Mouse (Mus musculus) limb, embryonic 10.5 days (tissue): Measurements from ENCODE around the gene Rnf34. TPM values are rescaled to one million over a fixed set of nuclear protein-coding genes. Genes with fewer than 3 reads are reported as not detected.

Source experiments
- DNase-seq: peaks from one replicate; pipeline ENCODE4 v3.0.0-alpha.2; 2017; ENCODE audit warnings: low spot score
- H3K27ac ChIP-seq: fragments of 300-500 bp; sonication (generic); 2 replicates; pipeline ENCODE4 v1.5.1; 2016; ENCODE audit warnings: mild to moderate bottlenecking
- H3K27me3 ChIP-seq: fragments of 300-500 bp; sonication (generic); 2 replicates; pipeline ENCODE4 v1.6.1; 2016; ENCODE audit warnings: low read depth, mild to moderate bottlenecking; ENCODE audit not compliant: poor library complexity, severe bottlenecking
- H3K36me3 ChIP-seq: fragments of 300-500 bp; sonication (generic); 2 replicates; pipeline ENCODE4 v1.6.1; 2016; ENCODE audit warnings: mild to moderate bottlenecking, moderate library complexity
- H3K4me1 ChIP-seq: fragments of 300-500 bp; sonication (generic); 2 replicates; pipeline ENCODE4 v1.6.1; 2016
- H3K4me3 ChIP-seq: fragments of 300-500 bp; sonication (generic); 2 replicates; pipeline ENCODE4 v1.5.1; 2016; ENCODE audit warnings: mild to moderate bottlenecking, moderate library complexity
- H3K9me3 ChIP-seq: fragments of 300-500 bp; sonication (generic); replicated peaks from 2 replicates; pipeline ENCODE4 v1.6.1; 2016; ENCODE audit warnings: mild to moderate bottlenecking
- WGBS: fragments of 180-500 bp; shearing (Covaris S2); methylation state at CpG from one replicate; pipeline ENCODE4 v1.1.7; 2016; 5-methylcytosine and 5-hydroxymethylcytosine counted together
- polyA plus RNA-seq: library from polyadenylated mRNA; unstranded; fragments of >200 nt; fragmentation: Nextera tagmentation; extraction: Ambion mirVana; gene quantifications from 2 replicates; pipeline ENCODE4 v1.2.1, GENCODE M21; 2016

Gene Rnf34
- polyA plus RNA-seq, 1 experiment from 2014 or later, result 49.4 TPM

- Histone ChIP-seq H3K27me3 (no peaks in the 10 kb centered on the region), H3K9me3 (no peaks in the 10 kb centered on the region), H3K27ac (no peak overlapping the region), H3K36me3 (peaks cover 27% of the 10 kb centered on the region), H3K4me3 (no peak overlapping the region), H3K4me1 (0 out of 2 replicates have a peak, but pooled peaks cover 4% of the 10 kb centered on the region)
- WGBS, result 74% methylated on average over 18 of the region's 18 CpGs
- no peak for DNase-seq
Measured at GRCm38 (mm10) chr5:122909481-122909880, 59.6 kb downstream of the Rnf34 start.

- no peak for DNase-seq
- Histone ChIP-seq H3K36me3 (peaks cover 31% of the 10 kb centered on the region), H3K4me3 (no peak overlapping the region), H3K27me3 (no peaks in the 10 kb centered on the region), H3K27ac (no peak overlapping the region), H3K9me3 (no peaks in the 10 kb centered on the region), H3K4me1 (peaks cover 22% of the 10 kb centered on the region)
- WGBS, result 90% methylated on average over 4 of the region's 4 CpGs
Measured at GRCm38 (mm10) chr5:122912863-122913262, 63.0 kb downstream of the Rnf34 start.

GRCm38 (mm10) chr5:122916147-122916546 lies 66.3 kb downstream of the Rnf34 start:
- peaks cover 29% of the 10 kb centered on the region for H3K36me3 ChIP-seq
- no peak for DNase-seq
- H3K27me3 ChIP-seq, result no peaks in the 10 kb centered on the region
- H3K9me3 ChIP-seq, result no peaks in the 10 kb centered on the region
- H3K27ac ChIP-seq, result 0 out of 2 replicates have a peak overlapping the region, but pooled peaks have one; percentile 61
- H3K4me3 ChIP-seq, result no peak overlapping the region
- 92% methylated on average over 6 of the region's 6 CpGs for WGBS
- H3K4me1 ChIP-seq, result peaks cover 39% of the 10 kb centered on the region

- Histone ChIP-seq H3K36me3 (peaks cover 30% of the 10 kb centered on the region), H3K4me1 (peaks cover 40% of the 10 kb centered on the region), H3K27me3 (no peaks in the 10 kb centered on the region), H3K27ac (peak overlapping the region; percentile 82), H3K9me3 (no peaks in the 10 kb centered on the region), H3K4me3 (peak overlapping the region; percentile 17)
- WGBS, result 7% methylated on average over 7 of the region's 7 CpGs
- peak; percentile 82 for DNase-seq
Measured at GRCm38 (mm10) chr5:122917982-122918711, 68.3 kb downstream of the Rnf34 start.

GRCm38 (mm10) chr5:122920557-122920956 lies 70.7 kb downstream of the Rnf34 start:
- peaks cover 36% of the 10 kb centered on the region for H3K4me1 ChIP-seq
- H3K9me3 ChIP-seq, result no peaks in the 10 kb centered on the region
- 90% methylated on average over 5 of the region's 5 CpGs for WGBS

More at GRCm38 (mm10) chr5:122920557-122920956, 70.7 kb downstream of the Rnf34 start:
- no peak for DNase-seq
- Histone ChIP-seq H3K27me3 (no peaks in the 10 kb centered on the region), H3K27ac (no peak overlapping the region), H3K4me3 (no peak overlapping the region), H3K36me3 (peaks cover 20% of the 10 kb centered on the region; the same call in 1 of the 2 replicates)

Other genes starting within 250 kb of the Rnf34 start
- 35.3 and 42.2 TPM in 2 replicates for gene Ift81, start 235.5 kb upstream of the Rnf34 start, polyA plus RNA-seq
- 0.08 TPM in 1 of 2 replicates, not detected in the other for gene P2rx7, start 206.1 kb upstream of the Rnf34 start, polyA plus RNA-seq
- gene P2rx4, start 142.5 kb upstream of the Rnf34 start, polyA plus RNA-seq, result 3.5 and 4.1 TPM in 2 replicates
- gene Camkk2, start 70.6 kb upstream of the Rnf34 start, polyA plus RNA-seq, result 29.3 and 30.0 TPM in 2 replicates
- 489 and 505 TPM in 2 replicates for gene Anapc5, start 28.7 kb upstream of the Rnf34 start, polyA plus RNA-seq
- gene Kdm2b, start 139.8 kb downstream of the Rnf34 start, polyA plus RNA-seq, result 108 and 115 TPM in 2 replicates
- gene Orai1, start 165.0 kb downstream of the Rnf34 start, polyA plus RNA-seq, result 10.2 and 11.5 TPM in 2 replicates
- gene Morn3, start 197.0 kb downstream of the Rnf34 start, polyA plus RNA-seq, result not detected in 2 replicates
- gene Tmem120b, start 218.4 kb downstream of the Rnf34 start, polyA plus RNA-seq, result 9.7 and 12.4 TPM in 2 replicates